Mouse (Mus musculus) heart, postnatal 25 days (tissue): ENCODE data around the gene Sec23a. TPM values are rescaled to one million over a fixed set of nuclear protein-coding genes. Genes with fewer than 3 reads are reported as not detected.

Experiments
- total RNA-seq, 2 experiments: library from RNA; stranded (reverse); gene quantifications; 2 replicates each; pipeline ENCODE4 v1.2.3; 2021

The Sec23a gene
- total RNA-seq, 2 experiments from 2014 or later = 38.1 to 45.1 TPM

Other genes with a start within 250 kb of the Sec23a start
- gene Gemin2, start 1.4 kb upstream of the Sec23a start, total RNA-seq = 1 to 10 TPM; 6.1 to 6.5 TPM
- 10 to 100 TPM; 64.8 to 67.3 TPM for gene Trappc6b, start 49.5 kb upstream of the Sec23a start, total RNA-seq
- gene Pnn, start 54.9 kb upstream of the Sec23a start, total RNA-seq = 10 to 100 TPM; 20.0 to 25.4 TPM
- 10 to 100 TPM; 86.1 to 96.0 TPM for gene Mia2, start 83.8 kb upstream of the Sec23a start, total RNA-seq
- 1 to 10 TPM; 7.9 to 9.3 TPM for gene Fbxo33, start 207.7 kb upstream of the Sec23a start, total RNA-seq